Mouse (Mus musculus) urinary bladder, postnatal 36 days (tissue): ENCODE measurements around the gene Paox.

Experiments
- DNase-seq, 2 experiments: peaks; one replicate each; pipeline ENCODE4 v3.0.0; 2022; ENCODE audit warnings: low spot score in 2 of 2, mixed read lengths in 1 of 2

The Paox gene

GRCm38 (mm10) chr7:140115583-140116328, at the start of gene Paox:
Gene Paox (plus strand): TSS chr7:140115799.
- DNase-seq = peak in 1 of 2 experiments; percentile 62

- no peak for DNase-seq
Measured at GRCm38 (mm10) chr7:140067397-140067796, 48.2 kb upstream of the Paox start.

- DNase-seq = peak in 1 of 2 experiments; percentile 28
Measured at GRCm38 (mm10) chr7:140070042-140070711, 45.4 kb upstream of the Paox start.

- no peak for DNase-seq
Measured at GRCm38 (mm10) chr7:140077698-140078097, 37.9 kb upstream of the Paox start.

GRCm38 (mm10) chr7:140078711-140079110, 36.9 kb upstream of the Paox start:
- peak in 1 of 2 experiments; percentile 73 for DNase-seq

GRCm38 (mm10) chr7:140080503-140081156, 35.0 kb upstream of the Paox start:
- peak in 1 of 2 experiments; percentile 66 for DNase-seq

- no peak for DNase-seq
Measured at GRCm38 (mm10) chr7:140081408-140082241, 34.0 kb upstream of the Paox start.

GRCm38 (mm10) chr7:140082242-140082678, 33.3 kb upstream of the Paox start, which contains the start of gene Caly:
Gene Caly (minus strand): TSS chr7:140082548.
- no peak for DNase-seq

- no peak for DNase-seq
Measured at GRCm38 (mm10) chr7:140090601-140091000, 25.0 kb upstream of the Paox start.

- DNase-seq = no peak
Measured at GRCm38 (mm10) chr7:140092924-140093528, 22.6 kb upstream of the Paox start, which contains the start of gene Prap1. Gene Prap1 (plus strand): TSS chr7:140093395.

- DNase-seq = peak; percentile 53
Measured at GRCm38 (mm10) chr7:140094954-140095353, 20.6 kb upstream of the Paox start.

- DNase-seq = no peak
Measured at GRCm38 (mm10) chr7:140095556-140095955, 20.0 kb upstream of the Paox start.

- no peak for DNase-seq
Measured at GRCm38 (mm10) chr7:140096055-140096454, 19.5 kb upstream of the Paox start.

- no peak for DNase-seq
Measured at GRCm38 (mm10) chr7:140098466-140098865, 17.1 kb upstream of the Paox start.

- DNase-seq = no peak
Measured at GRCm38 (mm10) chr7:140101498-140101897, 14.1 kb upstream of the Paox start.

- peak; percentile 82 to 90 for DNase-seq
Measured at GRCm38 (mm10) chr7:140101993-140102860, 13.4 kb upstream of the Paox start, which contains the start of gene Fuom. Gene Fuom (minus strand): TSS chr7:140102441.

GRCm38 (mm10) chr7:140104009-140104408, 11.6 kb upstream of the Paox start:
- DNase-seq = no peak

- DNase-seq = no peak
Measured at GRCm38 (mm10) chr7:140111943-140112342, 3.7 kb upstream of the Paox start.

- peak; percentile 89 to 94 for DNase-seq
Measured at GRCm38 (mm10) chr7:140116329-140117054, 893 bp downstream of the Paox start, which contains the start of gene Echs1. Gene Echs1 (minus strand): TSS chr7:140116476.
